Mouse (Mus musculus): ENCODE data around the gene Mtg2.

The Mtg2 gene

GRCm38 (mm10) chr2:180051986-180052733 lies 18.2 kb upstream of the Mtg2 start:
- WGBS: 91% methylated on average over 14 of the region's 14 CpGs

GRCm38 (mm10) chr2:180053001-180053400 lies 17.4 kb upstream of the Mtg2 start:
- 96% methylated on average over 9 of the region's 9 CpGs for WGBS

- WGBS: 93% methylated on average over 11 of the region's 11 CpGs
Observed at GRCm38 (mm10) chr2:180063338-180064131, 6.9 kb upstream of the Mtg2 start.

GRCm38 (mm10) chr2:180069770-180070480 lies 463 bp upstream of the Mtg2 start:
- WGBS: 32% methylated on average over 20 of the region's 20 CpGs

GRCm38 (mm10) chr2:180071671-180072070 lies 1.3 kb downstream of the Mtg2 start:
- 84% methylated on average over 2 of the region's 2 CpGs for WGBS

GRCm38 (mm10) chr2:180072886-180073285 lies 2.5 kb downstream of the Mtg2 start:
- 87% methylated on average over 7 of the region's 7 CpGs for WGBS

- WGBS: 87% methylated on average over 3 of the region's 3 CpGs
Observed at GRCm38 (mm10) chr2:180077622-180078021, 7.2 kb downstream of the Mtg2 start.

- 74% methylated on average over 8 of the region's 8 CpGs for WGBS
Observed at GRCm38 (mm10) chr2:180080680-180081079, 10.3 kb downstream of the Mtg2 start.

GRCm38 (mm10) chr2:180083063-180083462 lies 12.7 kb downstream of the Mtg2 start:
- 64% methylated on average over 10 of the region's 10 CpGs for WGBS

GRCm38 (mm10) chr2:180084565-180084964 lies 14.2 kb downstream of the Mtg2 start:
- WGBS: 47% methylated on average over 3 of the region's 3 CpGs

- WGBS: 56% methylated on average over 16 of the region's 16 CpGs
Observed at GRCm38 (mm10) chr2:180085926-180086636, 15.7 kb downstream of the Mtg2 start.

- 83% methylated on average over 5 of the region's 5 CpGs for WGBS
Observed at GRCm38 (mm10) chr2:180086637-180087027, 16.2 kb downstream of the Mtg2 start.

GRCm38 (mm10) chr2:180087472-180087871 lies 17.1 kb downstream of the Mtg2 start:
- WGBS: 90% methylated on average over 4 of the region's 4 CpGs

GRCm38 (mm10) chr2:180090285-180090684 lies 19.9 kb downstream of the Mtg2 start:
- 77% methylated on average over 11 of the region's 11 CpGs for WGBS

- WGBS: 49% methylated on average over 5 of the region's 5 CpGs
Observed at GRCm38 (mm10) chr2:180095711-180096110, 25.3 kb downstream of the Mtg2 start.

GRCm38 (mm10) chr2:180097585-180097984 lies 27.2 kb downstream of the Mtg2 start:
- 42% methylated on average over 3 of the region's 3 CpGs for WGBS

GRCm38 (mm10) chr2:180098167-180098566 lies 27.8 kb downstream of the Mtg2 start:
- 63% methylated on average over 5 of the region's 5 CpGs for WGBS

GRCm38 (mm10) chr2:180099529-180099928 lies 29.1 kb downstream of the Mtg2 start:
- WGBS: 24% methylated on average over 15 of the region's 15 CpGs

- WGBS: 1% methylated on average over 57 of the region's 57 CpGs
Observed at GRCm38 (mm10) chr2:180103151-180103977, 33.0 kb downstream of the Mtg2 start.

GRCm38 (mm10) chr2:180103978-180104658 lies 33.7 kb downstream of the Mtg2 start, which contains the start of gene Hrh3:
TSS of gene Hrh3 (minus strand) at chr2:180104488.
- WGBS: under 1% methylated on average over 82 of the region's 87 CpGs

All from cerebral cortex, adult 2 months (tissue).